Mouse (Mus musculus) embryo, embryonic 11.5 days (tissue): ENCODE measurements around the gene Polr2h.

Source experiments
- DNase-seq: peaks from one replicate; pipeline ENCODE4 v3.0.0-alpha.2; 2012; ENCODE audit warnings: low read depth, low spot score

Gene Polr2h

DNA sequence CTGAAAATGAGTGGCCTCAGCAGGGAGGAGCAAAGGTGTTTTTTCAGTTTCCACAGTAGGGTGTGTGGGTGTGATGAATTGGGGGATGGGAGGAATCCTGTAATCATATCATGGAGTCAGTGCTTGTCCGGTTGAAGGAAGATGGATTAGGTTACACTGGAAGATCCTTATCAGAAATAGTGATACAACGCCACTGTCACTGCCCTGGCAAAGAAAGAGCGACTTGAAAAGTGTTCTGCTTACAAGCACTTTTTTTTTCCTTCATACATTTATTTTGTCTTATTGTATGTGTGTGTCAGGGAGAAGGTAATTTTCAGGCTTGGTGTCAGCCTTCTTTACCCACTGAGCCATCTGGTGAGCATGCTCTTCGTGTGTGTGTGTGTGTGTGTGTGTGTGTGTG lies 5.3 kb downstream of the Polr2h start:
- no peak for DNase-seq

DNA sequence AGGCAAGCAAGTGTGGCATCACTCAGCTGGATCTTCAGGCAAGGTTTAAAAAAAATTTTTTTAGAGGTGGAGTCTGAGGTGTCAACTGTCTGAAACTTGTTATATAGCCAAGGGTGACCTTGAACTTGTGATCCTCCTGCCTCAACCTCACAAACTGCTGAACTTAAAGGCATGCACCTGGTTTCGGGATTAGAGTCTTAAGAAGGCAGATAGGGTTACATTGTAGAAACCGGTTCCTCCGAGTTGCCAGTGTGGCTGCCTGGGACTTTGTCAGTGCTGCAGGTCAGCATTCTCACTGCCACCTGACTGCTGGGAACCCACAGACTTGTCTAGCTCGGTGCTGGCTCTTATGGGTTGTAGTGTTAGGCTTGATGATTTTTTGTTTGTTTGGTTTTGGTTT lies 5.8 kb downstream of the Polr2h start:
- no peak for DNase-seq

DNA sequence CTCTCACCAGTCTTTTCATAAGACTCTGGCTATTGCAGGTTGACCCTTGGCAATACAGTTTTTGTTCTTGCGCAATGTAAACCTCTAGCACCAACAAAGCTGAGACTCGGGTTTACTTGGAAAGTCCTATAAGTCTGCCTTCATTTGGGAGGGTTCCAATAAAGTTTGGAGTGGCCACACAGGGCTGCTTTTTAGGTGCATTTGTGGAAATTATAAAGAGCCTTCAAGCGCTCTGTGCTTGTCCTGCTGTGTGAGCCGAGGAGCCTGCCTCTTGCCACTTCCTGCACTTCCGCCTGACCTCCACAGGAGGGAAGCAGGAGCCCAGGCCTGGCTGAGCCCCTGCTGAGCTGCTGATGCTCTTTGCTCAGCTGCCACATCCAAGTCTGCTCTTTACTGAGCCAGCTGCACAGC lies 6.9 kb downstream of the Polr2h start:
- no peak for DNase-seq

DNA sequence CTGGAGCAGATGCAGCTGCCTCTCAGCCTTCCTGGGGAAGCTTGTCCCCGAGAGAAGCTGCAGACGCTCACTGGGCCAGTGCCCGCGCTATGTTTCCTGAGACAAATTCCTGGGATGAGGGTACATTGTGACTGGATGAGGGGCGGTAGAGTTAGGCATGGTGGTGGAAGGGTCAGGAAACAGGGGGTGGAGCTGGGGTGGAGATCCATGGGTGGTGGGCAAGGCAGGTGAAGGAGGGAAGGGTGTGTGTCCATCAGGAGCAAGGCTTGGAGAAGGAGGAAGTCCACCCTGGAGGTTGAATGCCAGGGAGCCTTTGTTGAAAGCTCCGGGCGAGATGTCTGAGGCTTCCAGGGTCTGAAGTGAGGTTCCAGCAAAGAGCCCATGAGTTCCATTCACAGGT lies 7.9 kb downstream of the Polr2h start:
- DNase-seq: no peak

DNA sequence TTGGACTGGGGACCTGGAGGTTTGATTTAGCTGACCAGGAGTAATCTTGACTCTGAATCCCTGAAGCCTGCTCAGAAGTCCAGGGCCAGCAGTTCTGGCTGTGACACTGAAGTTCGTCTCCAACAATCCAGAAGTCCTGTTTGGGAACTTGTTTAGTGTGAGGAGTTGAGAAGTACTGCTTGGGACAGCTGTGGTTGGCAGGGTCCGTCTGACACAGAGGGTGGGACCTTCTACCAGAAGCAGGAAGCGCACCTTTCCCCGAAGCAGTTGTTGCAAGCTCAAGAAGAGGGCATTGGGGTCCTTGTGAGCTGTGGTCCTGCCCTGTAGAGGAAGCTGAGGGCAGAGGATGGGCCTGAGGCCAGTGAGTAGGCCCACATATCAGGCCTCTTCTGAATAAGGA lies 8.3 kb downstream of the Polr2h start:
- DNase-seq: no peak

DNA sequence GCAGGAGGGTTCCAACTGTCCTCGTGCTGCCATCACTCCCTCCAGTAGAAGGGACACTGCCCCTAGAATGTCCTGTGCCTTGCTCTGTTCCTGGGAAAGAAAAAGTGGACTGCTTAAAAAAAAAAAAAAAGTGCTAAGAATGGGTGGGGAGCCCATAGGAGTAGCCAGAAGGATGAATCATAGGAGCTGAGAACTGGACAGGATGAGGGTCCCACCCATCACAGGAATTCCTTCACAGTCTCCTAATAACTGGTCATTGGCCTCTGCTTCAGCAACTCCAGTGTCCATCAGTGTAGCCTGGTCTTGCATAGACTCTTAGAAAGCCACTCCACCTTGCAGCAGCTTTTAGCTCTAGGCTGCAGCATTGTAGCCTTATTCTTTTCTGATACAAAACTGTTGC lies 8.9 kb downstream of the Polr2h start:
- DNase-seq: no peak

DNA sequence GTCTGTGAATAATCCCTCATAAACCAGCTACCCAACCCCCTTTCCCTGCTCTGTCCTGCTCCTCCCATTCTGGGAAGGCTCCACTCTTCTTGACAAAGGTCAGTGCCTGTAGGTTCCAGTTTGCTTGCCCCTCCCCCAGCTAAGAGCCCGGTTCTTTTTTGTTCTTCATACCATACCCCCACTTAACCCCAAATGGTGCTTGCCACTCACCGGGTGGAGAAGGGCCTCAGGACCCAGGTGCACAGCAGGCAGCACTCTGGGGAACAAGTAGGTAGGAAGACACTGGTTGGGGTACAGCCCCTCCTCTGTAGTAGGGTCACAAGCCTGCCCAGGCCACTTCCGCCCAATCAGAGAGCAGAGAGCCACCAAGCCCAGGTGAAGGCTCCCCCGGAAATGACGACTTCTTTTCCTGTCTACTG lies 12.8 kb downstream of the Polr2h start:
- no peak for DNase-seq

DNA sequence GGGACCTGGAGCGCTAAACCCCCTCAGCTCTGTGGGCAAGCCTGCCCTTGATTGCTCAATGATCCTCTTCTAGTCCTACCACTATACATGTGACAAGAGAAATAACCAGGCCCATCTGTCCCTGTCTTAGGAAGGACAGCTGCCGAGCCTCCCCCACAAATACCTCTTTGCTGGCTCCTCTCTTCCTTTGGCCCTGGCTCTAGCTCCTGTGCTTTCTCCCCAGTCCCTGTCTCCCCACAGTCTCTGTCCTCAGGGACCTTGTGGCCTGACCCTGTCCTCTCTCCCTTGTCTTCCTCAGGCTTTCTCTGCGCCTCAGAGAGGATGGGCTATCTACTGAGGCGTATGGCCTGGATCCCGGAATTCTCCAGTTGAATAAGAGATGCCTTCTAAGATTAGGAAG lies 14.2 kb downstream of the Polr2h start:
- no peak for DNase-seq

DNA sequence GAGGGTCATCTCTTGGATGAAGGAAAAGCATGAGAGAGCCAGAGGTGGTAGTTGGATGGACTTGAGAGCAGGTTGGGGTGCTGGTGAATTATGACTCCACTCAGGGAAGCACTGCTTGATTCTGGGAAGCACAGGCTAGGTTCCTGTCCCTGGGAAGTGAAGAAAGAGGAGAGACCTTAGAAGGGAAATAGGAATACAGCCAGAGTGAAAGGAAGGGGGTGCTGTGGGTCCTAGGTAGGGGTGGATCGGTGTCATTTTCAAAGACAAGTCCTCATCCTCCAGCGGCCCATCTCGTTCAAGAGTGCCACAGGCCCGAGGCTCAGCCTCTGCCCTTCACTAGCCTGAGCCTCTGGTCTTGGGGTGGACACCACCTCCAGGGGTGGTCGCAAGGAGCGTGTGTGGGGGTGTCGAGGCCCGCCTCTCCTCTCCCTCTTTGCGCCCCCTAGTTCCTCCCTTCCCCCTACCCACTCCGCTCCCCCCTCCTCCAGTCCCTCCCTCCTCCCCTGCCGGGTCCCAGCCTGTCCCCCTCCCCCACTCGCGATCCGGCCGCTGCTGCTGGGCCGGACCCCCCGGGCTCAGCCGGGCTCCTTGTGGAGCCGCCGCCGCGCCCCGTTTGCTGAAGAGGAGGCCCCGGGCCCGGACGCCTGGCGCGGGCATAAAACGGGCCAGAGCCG lies 14.9 kb downstream of the Polr2h start:
- no peak for DNase-seq

DNA sequence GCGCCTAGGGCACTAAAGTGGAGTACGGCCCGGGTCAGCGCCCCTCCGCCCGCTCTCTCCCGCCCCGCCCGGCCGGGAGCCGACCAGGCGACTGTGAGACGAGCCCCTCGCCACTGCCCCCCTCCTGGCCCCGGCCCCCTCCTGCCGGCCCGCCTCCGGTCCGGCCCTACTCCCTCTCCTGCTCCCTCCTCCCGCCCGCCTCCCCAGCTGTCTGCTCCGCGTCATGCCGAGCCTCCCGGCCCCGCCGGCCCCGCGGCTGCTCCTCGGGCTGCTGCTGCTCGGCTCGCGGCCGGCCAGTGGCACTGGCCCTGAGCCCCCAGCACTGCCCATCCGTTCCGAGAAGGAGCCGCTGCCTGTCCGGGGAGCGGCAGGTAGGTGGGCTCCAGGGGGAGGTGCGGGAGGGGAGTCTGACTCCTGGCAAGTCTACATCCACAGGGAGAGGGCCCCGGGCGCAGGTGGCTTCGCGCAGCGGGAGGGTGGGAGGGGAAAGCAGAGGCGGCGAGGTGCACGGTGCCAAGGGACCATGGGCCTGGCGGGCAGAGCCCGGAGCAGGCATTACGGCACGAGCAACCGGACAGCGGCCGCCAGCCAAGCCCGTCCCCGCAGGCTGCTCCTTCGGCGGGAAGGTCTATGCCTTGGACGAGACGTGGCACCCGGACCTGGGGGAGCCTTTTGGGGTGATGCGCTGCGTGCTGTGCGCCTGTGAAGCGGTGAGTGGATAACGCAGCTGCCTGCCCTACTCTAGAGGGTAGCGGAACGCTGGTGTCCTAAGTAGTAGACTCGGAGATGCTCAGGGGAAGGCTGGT lies 15.7 kb downstream of the Polr2h start, which contains the start of gene Chrd:
TSS of gene Chrd (plus strand) at position 203 of the 806 bp plus-strand sequence.
- DNase-seq: peak; percentile 35

DNA sequence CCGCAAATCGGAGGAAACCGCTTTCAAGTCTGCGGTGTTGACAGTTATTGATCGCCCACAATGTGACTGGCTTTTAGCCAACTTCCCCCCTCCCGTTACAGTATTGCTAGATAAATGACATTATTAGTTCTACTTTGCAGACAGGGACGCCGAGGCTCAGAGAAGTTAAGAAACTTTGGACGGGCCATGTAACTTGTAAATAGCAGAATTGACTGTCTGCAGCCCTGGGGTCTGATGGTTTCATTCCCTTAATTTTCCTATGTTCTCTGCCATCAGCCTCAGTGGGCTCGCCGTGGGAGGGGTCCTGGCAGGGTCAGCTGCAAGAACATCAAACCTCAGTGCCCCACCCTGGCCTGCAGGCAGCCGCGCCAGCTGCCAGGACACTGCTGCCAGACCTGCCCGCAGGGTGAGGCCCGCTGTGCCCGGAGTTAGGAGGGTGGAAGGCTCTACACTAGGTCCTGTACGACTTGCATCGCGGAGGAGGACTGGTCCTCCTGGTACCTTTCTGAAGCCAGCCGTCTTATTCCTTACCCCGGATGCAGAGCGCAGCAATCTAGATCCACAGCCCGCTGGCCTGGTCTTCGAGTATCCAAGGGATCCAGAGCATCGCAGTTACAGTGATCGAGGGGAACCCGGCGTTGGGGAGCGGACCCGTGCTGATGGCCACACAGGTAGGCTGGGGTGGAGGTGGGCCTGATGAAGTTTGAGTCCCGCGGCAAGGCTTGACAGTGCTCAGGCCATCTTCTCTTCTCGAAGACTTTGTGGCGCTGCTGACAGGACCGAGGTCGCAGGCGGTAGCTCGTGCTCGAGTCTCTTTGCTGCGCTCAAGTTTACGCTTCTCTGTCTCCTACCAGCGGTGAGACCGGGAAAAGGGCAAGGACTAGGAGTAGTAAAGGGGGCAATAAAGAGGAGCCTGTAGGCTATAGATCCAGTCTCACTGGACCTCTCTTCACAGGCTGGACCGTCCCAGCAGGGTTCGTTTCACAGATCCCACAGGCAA lies 16.6 kb downstream of the Polr2h start, which contains the start of gene Thpo:
TSS of gene Thpo (minus strand) at position 781 of the 1,000 bp plus-strand sequence.
- no peak for DNase-seq

DNA sequence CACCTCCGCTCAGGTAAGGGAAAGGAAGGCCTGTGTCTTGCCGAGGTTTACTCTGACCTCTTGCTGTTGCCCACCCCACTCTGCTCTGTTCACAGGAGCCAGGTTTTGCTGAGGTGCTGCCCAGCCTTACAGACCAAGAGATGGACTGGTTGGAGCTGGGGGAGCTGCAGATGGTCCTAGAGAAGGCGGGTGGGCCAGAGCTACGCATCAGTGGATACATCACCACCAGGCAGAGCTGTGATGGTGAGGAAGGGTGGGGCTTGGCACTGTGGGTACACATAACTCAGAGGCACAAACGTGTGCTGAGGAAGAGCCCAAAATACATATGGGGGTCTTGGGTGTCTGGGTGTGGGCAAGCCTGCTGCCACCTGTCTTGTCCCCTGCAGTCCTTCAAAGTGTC lies 18.2 kb downstream of the Polr2h start:
- no peak for DNase-seq

DNA sequence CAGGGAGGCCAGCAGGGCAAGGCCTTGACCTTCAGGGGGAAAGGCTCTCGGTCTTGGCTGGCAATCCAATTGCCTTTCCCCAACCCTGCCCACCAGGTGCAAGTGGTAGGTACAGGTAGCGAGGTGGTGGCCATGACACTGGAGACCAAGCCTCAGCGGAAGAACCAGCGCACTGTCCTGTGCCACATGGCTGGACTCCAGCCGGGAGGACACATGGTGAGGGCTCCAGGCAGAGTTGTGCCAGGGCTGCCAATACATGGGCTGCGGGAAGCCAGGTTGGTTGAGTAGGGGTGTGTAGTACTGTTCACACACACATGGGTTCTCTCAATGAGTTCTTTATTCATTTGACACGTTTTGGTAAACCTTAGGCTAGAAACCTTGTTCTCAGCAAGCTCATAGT lies 18.7 kb downstream of the Polr2h start:
- no peak for DNase-seq

DNA sequence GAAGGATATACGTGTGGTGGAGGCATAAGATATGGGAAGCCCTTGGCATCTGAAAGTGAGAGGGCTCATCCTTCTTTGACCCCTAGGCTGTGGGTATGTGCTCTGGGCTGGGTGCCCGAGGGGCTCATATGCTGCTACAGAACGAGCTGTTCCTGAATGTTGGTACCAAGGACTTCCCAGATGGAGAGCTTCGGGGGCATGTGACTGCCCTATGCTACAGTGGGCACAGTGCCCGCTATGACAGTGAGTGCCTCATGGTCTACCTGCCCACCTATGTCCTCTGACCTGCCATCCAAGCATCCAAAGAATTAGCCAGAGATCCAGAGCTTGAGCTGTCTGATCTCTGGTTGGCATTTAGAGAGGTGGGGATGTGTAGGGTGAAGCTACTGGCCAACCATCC lies 19.4 kb downstream of the Polr2h start:
- no peak for DNase-seq

DNA sequence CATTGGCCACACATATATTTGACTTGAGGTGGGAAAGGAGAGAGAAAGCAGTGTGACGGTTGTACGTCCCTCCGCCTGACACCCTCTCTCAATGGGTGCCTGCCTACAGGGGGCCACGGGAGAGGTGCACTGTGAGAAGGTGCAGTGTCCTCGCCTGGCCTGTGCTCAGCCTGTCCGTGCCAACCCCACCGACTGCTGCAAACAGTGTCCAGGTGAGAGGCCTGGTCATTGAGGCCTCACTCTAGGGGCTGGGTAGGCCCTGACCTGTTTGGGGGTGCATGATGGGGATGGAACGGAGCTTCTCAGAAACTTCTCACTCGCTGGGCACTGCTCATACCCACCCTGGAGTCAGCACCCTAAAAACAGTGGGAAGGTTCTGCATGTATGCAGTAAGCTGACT lies 22.4 kb downstream of the Polr2h start:
- DNase-seq: no peak

DNA sequence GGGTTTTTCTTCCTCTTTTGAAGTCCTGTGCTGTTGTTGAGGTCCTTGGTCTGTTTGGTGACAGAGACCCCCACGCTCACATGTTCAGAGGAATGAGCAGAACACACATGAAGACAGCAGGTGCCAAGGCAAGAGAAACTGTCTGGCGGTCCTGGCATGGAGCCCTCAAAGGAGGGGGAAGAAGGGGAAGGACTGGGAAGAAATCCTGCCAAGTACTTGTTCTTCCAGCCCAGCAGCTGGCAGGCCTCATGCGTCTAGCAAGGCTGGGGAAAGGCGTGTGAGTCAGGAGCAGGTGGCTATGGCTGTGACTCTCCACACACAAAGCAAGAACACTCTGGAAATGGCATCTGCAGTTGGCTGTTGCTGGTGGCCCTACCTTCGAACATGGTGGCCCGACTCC lies 29.2 kb downstream of the Polr2h start:
- no peak for DNase-seq

DNA sequence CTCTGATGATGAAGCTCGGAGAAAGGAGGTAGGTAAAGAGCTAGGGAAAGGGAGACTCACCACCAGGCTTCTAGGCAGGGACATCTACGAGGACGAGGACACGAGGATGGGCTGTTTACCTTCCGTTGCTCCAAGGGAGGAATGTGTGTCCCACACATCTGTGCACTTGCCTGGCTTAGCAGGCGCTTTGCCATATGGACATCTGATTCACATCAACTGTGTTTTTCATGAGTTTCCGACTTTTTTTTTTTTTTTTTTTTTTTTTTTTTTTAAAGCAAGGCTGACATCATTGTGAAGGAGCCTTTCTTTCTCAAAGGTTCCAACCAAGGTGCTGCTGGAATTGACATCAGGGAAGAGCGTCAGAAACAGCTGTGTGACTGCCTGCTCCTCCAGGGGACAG lies 33.1 kb downstream of the Polr2h start:
- no peak for DNase-seq

DNA sequence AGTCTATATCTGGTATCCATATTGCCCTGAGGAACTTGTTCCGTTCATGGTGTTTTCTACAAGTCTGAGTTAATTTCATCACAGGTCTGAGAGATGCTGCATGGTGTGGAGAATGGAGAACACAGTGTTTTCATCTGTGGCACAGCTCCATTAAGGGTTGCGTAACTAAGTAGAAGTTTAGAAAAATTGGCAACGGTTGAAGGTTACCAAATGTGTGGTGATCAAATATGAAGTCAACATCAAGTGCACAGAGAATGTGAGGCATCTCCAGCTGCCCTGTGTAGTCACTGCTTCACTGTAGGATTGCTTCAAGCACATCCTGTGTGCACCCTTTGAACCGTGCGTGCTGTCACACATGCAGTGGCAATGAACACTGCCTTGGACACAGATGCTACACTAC lies 38.6 kb downstream of the Polr2h start:
- DNase-seq: no peak

DNA sequence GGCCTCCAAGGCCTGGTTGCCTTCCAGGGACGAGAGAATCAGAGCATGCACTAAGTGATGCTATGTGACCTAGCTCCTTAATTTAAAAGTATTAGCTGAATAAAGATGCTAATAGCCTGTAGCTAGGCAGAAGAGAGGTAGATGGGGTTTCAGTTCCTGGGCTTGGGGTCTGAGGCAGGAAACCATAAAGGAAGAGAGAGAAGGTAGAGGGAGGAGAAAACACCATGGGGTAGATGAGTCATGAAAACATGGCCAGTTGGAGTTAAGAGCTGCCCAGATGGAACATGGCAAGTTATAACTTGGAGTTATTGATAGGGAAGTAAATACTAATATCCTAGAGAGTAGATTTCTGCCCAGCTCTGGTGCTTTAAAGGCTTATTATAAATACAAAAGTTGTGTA lies 39.9 kb downstream of the Polr2h start:
- DNase-seq: no peak

DNA sequence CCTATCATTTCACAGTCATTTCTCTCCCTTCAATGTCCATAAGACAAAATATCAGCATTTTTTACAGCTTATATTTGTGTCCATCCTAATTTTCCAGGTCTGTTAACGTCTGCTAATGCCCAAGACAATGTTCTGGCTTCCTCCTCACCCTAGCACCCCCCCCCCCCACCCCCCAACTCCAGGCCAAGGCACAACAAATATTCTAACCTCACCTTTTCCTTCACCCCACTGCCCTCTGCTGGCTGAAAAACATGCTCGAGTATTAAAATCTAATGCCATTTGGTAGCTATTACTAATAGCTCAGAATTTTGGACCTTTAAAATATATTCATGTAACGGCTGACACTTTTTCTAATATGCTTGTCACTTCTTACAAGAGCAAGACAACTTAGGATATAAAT lies 44.2 kb downstream of the Polr2h start:
- peak; percentile 45 for DNase-seq

DNA sequence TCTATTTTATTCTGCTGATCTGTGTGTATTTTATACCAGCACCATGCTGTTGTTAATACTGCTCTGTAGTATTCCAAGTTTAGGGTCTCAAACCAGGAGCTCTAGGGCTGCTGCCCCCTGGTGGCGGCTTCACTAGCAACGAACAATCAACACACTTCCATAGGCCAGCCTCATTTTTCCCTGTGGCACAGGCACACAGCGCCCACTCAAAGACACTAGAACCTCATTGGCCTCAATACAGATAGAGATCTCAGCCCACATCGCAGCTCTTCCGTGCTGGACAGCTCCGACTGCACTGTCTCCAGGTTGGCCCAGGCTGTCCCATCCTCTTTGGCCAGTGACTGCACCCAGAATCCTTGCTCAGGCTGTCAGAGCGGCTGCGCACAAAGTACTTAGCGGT lies 47.8 kb downstream of the Polr2h start:
- DNase-seq: peak; percentile 36
